Mouse (Mus musculus) liver, adult 2 months (tissue): ENCODE data around the gene Skap2.

Source experiments
- CTCF ChIP-seq: fragments of 200-500 bp; IDR thresholded peaks from 2 replicates; pipeline ENCODE4 v1.5.1; 2011; ENCODE audit warnings: low read depth, low read length, control low read depth
- POLR2A ChIP-seq: fragments of 200-500 bp; IDR thresholded peaks from 2 replicates; pipeline ENCODE4 v1.6.1; 2011; ENCODE audit warnings: low read length, control low read depth; ENCODE audit not compliant: insufficient read depth; ENCODE audit errors: extremely low read depth

DNA sequence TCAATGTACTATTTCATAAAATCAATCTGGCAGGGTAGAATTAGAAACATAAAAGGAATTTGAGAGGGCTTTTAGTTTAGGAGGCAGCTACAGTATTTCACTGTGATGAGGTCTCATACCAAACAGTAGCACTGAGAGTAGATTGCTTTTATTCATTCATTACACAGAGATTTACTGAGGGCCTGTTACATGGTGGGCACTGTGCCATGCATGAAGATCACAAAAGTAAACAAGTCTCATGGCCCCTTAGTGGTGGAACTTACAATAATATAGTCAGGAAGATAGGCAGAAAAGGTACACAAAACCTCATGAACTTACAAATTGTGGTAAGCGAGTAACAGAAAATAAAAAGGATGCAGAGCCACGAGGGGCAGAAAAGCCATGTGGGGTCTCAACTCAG is 67.4 kb downstream of the Skap2 start:
- TF ChIP-seq POLR2A: no peak
- TF ChIP-seq CTCF: no peak
